ENCODE assay signal across 23 mouse cellular contexts in genomic region chr12:82395194-82395593, GRCm38 (mm10).
DNase-seq lines count a peak whose midpoint lies in the region; ATAC-seq and TF ChIP-seq lines count a peak whose summit lies in the region.
"Had no signal": no experiment of that assay in that cellular context is flagged by ENCODE, and none has a peak within 500 bp of the region (broad histone marks: within the 10 kb centered on the region; RNA-seq: fewer than 3 reads in every experiment).

No protein-coding gene starts in this region.

- H3K27ac ChIP-seq in forebrain, postnatal 0 days (ENCODE audit: low read depth, low read length) = 0 out of 2 replicates have a peak overlapping the region, but pooled peaks have one; percentile 6
- H3K27ac ChIP-seq in forebrain, embryonic 14.5 days (ENCODE audit: low read depth, low read length) = no peak overlapping the region
- peak overlapping the region; percentile 46; the same call in 1 of the 2 replicates for H3K27ac ChIP-seq in intestine, embryonic 16.5 days (ENCODE audit: low read length)
- no peak overlapping the region for H3K27ac ChIP-seq in intestine, postnatal 0 days (ENCODE audit: low read depth, low read length)
- peak overlapping the region; percentile 93 for H3K27ac ChIP-seq in olfactory bulb, adult 2 months (ENCODE audit: insufficient read depth, low read depth, low read length)
- peak overlapping the region; percentile 35; the same call in 1 of the 2 replicates for H3K27ac ChIP-seq in stomach, embryonic 16.5 days (ENCODE audit: low read length)
- H3K27ac ChIP-seq: embryonic facial prominence, embryonic 15.5 days; forebrain, embryonic 10.5 days; heart, adult 2 months; hindbrain, embryonic 12.5 days had no signal

- no peak overlapping the region for H3K4me3 ChIP-seq in forebrain, postnatal 0 days (ENCODE audit: low read depth, low read length)
- no peak overlapping the region for H3K4me3 ChIP-seq in forebrain, embryonic 14.5 days (ENCODE audit: low read depth, low read length)
- no peak overlapping the region for H3K4me3 ChIP-seq in intestine, embryonic 16.5 days (ENCODE audit: low read length)
- H3K4me3 ChIP-seq in intestine, postnatal 0 days (ENCODE audit: low read depth, low read length) = no peak overlapping the region
- no peak overlapping the region for H3K4me3 ChIP-seq in olfactory bulb, adult 2 months (ENCODE audit: insufficient read depth, low read depth, low read length)
- H3K4me3 ChIP-seq in stomach, embryonic 16.5 days (replicated peaks; ENCODE audit: low read length) = no peak overlapping the region
- H3K4me3 ChIP-seq: embryonic facial prominence, embryonic 15.5 days; erythroblast, embryonic 14.5 days; forebrain, embryonic 10.5 days; heart, adult 2 months; hindbrain, embryonic 12.5 days had no signal

- H3K9me3 ChIP-seq in forebrain, postnatal 0 days (ENCODE audit: low read length) = no peaks in the 10 kb centered on the region
- H3K9me3 ChIP-seq in forebrain, embryonic 14.5 days (replicated peaks; ENCODE audit: control insufficient read depth, low read length) = no peaks in the 10 kb centered on the region
- no peaks in the 10 kb centered on the region for H3K9me3 ChIP-seq in intestine, embryonic 16.5 days (ENCODE audit: control insufficient read depth, low read length)
- no peaks in the 10 kb centered on the region for H3K9me3 ChIP-seq in intestine, postnatal 0 days (ENCODE audit: control insufficient read depth)
- no peaks in the 10 kb centered on the region for H3K9me3 ChIP-seq in stomach, embryonic 16.5 days (replicated peaks; ENCODE audit: control insufficient read depth, low read length)
- H3K9me3 ChIP-seq: embryonic facial prominence, embryonic 15.5 days; forebrain, embryonic 10.5 days; G1E; hindbrain, embryonic 12.5 days had no signal

- no peaks in the 10 kb centered on the region for H3K36me3 ChIP-seq in forebrain, postnatal 0 days (ENCODE audit: insufficient read depth)
- peaks cover 11% of the 10 kb centered on the region; the same call in 1 of the 2 replicates for H3K36me3 ChIP-seq in forebrain, embryonic 14.5 days (ENCODE audit: control insufficient read depth, insufficient read depth, low read length)
- no peaks in the 10 kb centered on the region; the same call in 1 of the 2 replicates for H3K36me3 ChIP-seq in intestine, embryonic 16.5 days (ENCODE audit: control insufficient read depth, insufficient read depth, low read length)
- no peaks in the 10 kb centered on the region; the same call in 1 of the 2 replicates for H3K36me3 ChIP-seq in intestine, postnatal 0 days (ENCODE audit: control insufficient read depth, insufficient read depth)
- no peaks in the 10 kb centered on the region for H3K36me3 ChIP-seq in stomach, embryonic 16.5 days (ENCODE audit: control insufficient read depth, insufficient read depth, low read length)

- no peak for TF ChIP-seq POLR2A in olfactory bulb, adult 2 months (IDR thresholded peaks at IDR 0.05; ENCODE audit: insufficient read depth, low read depth, low read length)

- 89% methylated on average over 4 of the region's 4 CpGs for WGBS in forebrain, postnatal 0 days
- WGBS in forebrain, embryonic 14.5 days = 89% methylated on average over 4 of the region's 4 CpGs
- WGBS in intestine, embryonic 16.5 days = 69% methylated on average over 4 of the region's 4 CpGs
- 82% methylated on average over 4 of the region's 4 CpGs for WGBS in intestine, postnatal 0 days
- WGBS in olfactory bulb, adult 2 months = 76% methylated on average over 4 of the region's 4 CpGs
- WGBS in stomach, embryonic 16.5 days = 69% methylated on average over 4 of the region's 4 CpGs

- no peak for ATAC-seq in forebrain, postnatal 0 days
- ATAC-seq in forebrain, embryonic 14.5 days = no peak
- ATAC-seq in intestine, embryonic 16.5 days = no peak
- no peak for ATAC-seq in intestine, postnatal 0 days
- ATAC-seq in stomach, embryonic 16.5 days (ENCODE audit: insufficient read depth, low FRiP score) = no peak
- ATAC-seq: hindbrain, embryonic 16.5 days; inflammation-experienced regulatory T-cells, adult 6 months had no signal

- TF ChIP-seq CTCF in forebrain, postnatal 0 days (IDR thresholded peaks at IDR 0.05; ENCODE audit: low read depth) = no peak
- no peak for TF ChIP-seq CTCF in intestine, postnatal 0 days (IDR thresholded peaks at IDR 0.05; ENCODE audit: low read depth)
- no peak for TF ChIP-seq CTCF in olfactory bulb, adult 2 months (IDR thresholded peaks at IDR 0.05; ENCODE audit: insufficient read depth, low read depth, low read length)

- H3K4me2 ChIP-seq in forebrain, postnatal 0 days (ENCODE audit: low read depth) = no peak overlapping the region
- H3K4me2 ChIP-seq in forebrain, embryonic 14.5 days (ENCODE audit: low read length) = no peak overlapping the region
- no peak overlapping the region for H3K4me2 ChIP-seq in intestine, embryonic 16.5 days (ENCODE audit: low read depth, low read length)
- H3K4me2 ChIP-seq in intestine, postnatal 0 days (replicated peaks; ENCODE audit: low read depth) = no peak overlapping the region
- no peak overlapping the region for H3K4me2 ChIP-seq in stomach, embryonic 16.5 days (ENCODE audit: low read depth, low read length)
- H3K4me2 ChIP-seq: embryonic facial prominence, embryonic 15.5 days; hindbrain, embryonic 12.5 days had no signal

- H3K27me3 ChIP-seq in forebrain, postnatal 0 days (ENCODE audit: insufficient read depth, low read length) = no peaks in the 10 kb centered on the region
- no peaks in the 10 kb centered on the region for H3K27me3 ChIP-seq in forebrain, embryonic 14.5 days (replicated peaks; ENCODE audit: control insufficient read depth, insufficient read depth, low read length)
- no peaks in the 10 kb centered on the region for H3K27me3 ChIP-seq in intestine, embryonic 16.5 days (replicated peaks; ENCODE audit: control insufficient read depth, insufficient read depth, low read length)
- H3K27me3 ChIP-seq in intestine, postnatal 0 days (replicated peaks; ENCODE audit: control insufficient read depth, insufficient read depth, low read length) = no peaks in the 10 kb centered on the region
- H3K27me3 ChIP-seq in stomach, embryonic 16.5 days (ENCODE audit: control insufficient read depth, insufficient read depth, low read length) = no peaks in the 10 kb centered on the region
- H3K27me3 ChIP-seq: embryonic facial prominence, embryonic 15.5 days; hindbrain, embryonic 12.5 days had no signal

- DNase-seq in forebrain, postnatal 0 days = no peak
- no peak for DNase-seq in forebrain, embryonic 14.5 days (ENCODE audit: low spot score)
- DNase-seq in cerebellum, adult 8-10 months = no peak
- DNase-seq: adrenal gland, postnatal 10 days; cerebellum, adult 11 months; cerebellum, adult 9-10 months; cerebellum, postnatal 25 days; gastrocnemius, postnatal 10 days; heart, adult 2 months; heart, postnatal 10 days; heart, postnatal 4 days; kidney, adult 8-10 months had no signal

- H3K9ac ChIP-seq in forebrain, postnatal 0 days = no peak overlapping the region
- no peak overlapping the region for H3K9ac ChIP-seq in forebrain, embryonic 14.5 days (ENCODE audit: low read length)
- H3K9ac ChIP-seq in intestine, embryonic 16.5 days (ENCODE audit: low read depth, low read length) = no peak overlapping the region
- no peak overlapping the region for H3K9ac ChIP-seq in intestine, postnatal 0 days (ENCODE audit: low read depth, low read length)
- no peak overlapping the region for H3K9ac ChIP-seq in stomach, embryonic 16.5 days (ENCODE audit: low read length)
- H3K9ac ChIP-seq: embryonic facial prominence, embryonic 15.5 days; hindbrain, embryonic 12.5 days had no signal

- H3K4me1 ChIP-seq in forebrain, postnatal 0 days (ENCODE audit: insufficient read depth) = no peaks in the 10 kb centered on the region
- peaks cover 10% of the 10 kb centered on the region for H3K4me1 ChIP-seq in forebrain, embryonic 14.5 days (ENCODE audit: control insufficient read depth, insufficient read depth, low read length)
- peaks cover 20% of the 10 kb centered on the region for H3K4me1 ChIP-seq in intestine, embryonic 16.5 days (ENCODE audit: control insufficient read depth, insufficient read depth, low read length)
- peaks cover 10% of the 10 kb centered on the region; the same call in 1 of the 2 replicates for H3K4me1 ChIP-seq in intestine, postnatal 0 days (replicated peaks; ENCODE audit: control insufficient read depth, insufficient read depth, low read length)
- H3K4me1 ChIP-seq in olfactory bulb, adult 2 months (ENCODE audit: control insufficient read depth, insufficient read depth, low read length) = peaks cover 50% of the 10 kb centered on the region
- H3K4me1 ChIP-seq in stomach, embryonic 16.5 days (ENCODE audit: control insufficient read depth, insufficient read depth, low read length) = peaks cover 26% of the 10 kb centered on the region

Comparison
In these comparisons a context has a peak if more than half of its experiments do, and no peak if none do; other contexts are left out.
1. H3K27ac ChIP-seq: peak in forebrain, postnatal 0 days (single experiment), intestine, embryonic 16.5 days (single experiment), olfactory bulb, adult 2 months (single experiment) and stomach, embryonic 16.5 days (single experiment); none in forebrain, embryonic 14.5 days (single experiment) and intestine, postnatal 0 days (single experiment).